Mouse (Mus musculus) brain, embryonic 14.5 days (tissue): ENCODE data around the gene Tmem53.

ENCODE experiments used
- CTCF ChIP-seq: fragments of 200-500 bp; IDR thresholded peaks from 2 replicates; pipeline ENCODE4 v1.5.1; 2012; ENCODE audit warnings: inconsistent platforms, mild to moderate bottlenecking, moderate library complexity, borderline replicate concordance; ENCODE audit not compliant: insufficient read depth, insufficient read length; ENCODE audit errors: extremely low read depth
- POLR2A ChIP-seq: fragments of 200-500 bp; IDR thresholded peaks from 2 replicates; pipeline ENCODE4 v1.6.1; 2012; ENCODE audit warnings: mild to moderate bottlenecking, inconsistent platforms, borderline replicate concordance; ENCODE audit not compliant: poor library complexity, insufficient read depth, insufficient read length, severe bottlenecking; ENCODE audit errors: extremely low read depth

DNA sequence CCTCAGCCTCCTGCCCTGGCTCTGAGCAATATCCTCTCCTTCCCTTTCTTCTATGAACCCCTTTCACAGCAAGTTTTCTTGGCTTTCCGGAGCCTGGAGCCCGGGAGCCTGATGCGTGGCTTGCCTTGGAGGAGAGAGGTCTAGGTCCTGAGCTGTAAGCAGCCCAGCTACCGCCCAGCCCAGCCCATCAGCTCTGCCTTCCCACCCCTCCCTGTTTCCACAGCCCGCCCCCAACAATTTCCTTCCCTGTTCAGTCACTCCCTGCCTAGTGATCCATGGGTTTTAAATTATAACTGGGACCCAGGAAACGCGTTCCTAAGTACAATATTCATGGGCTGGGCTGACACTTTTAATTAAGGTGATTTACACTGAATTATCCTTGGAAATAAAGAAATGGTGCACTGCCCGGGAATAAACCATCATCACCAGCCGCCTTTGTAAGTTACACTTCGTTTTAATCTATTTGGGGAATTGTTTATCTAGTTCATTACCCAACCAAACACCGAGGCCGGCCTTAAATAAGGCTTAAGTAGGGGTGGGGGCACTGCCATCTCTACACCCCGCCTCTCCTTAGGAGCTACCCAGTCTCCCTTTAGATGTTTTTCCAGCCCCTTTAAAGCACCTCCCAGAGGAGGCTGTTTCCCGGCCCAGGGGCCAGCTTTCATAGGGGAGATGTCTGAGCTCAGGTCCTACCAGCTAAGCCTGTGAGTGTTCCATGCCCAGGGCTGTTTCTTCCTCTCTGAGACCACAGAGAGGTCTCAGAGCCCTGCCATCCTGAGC, 50.5 kb downstream of the Tmem53 start:
- no peak for TF ChIP-seq POLR2A
- no peak for TF ChIP-seq CTCF
